Mouse (Mus musculus): ENCODE results near the gene Cela1.

GRCm38 (mm10) chr15:100641226-100641810 is 46.4 kb downstream of the Cela1 start:
- TF ChIP-seq CTCF (IDR thresholded peaks at IDR 0.05; ENCODE audit: low read depth, low read length) (no peak), GATA1 (IDR thresholded peaks at IDR 0.05; ENCODE audit: borderline replicate concordance, low read length) (no peak), TAL1 (conservative IDR thresholded peaks at IDR 0.05; ENCODE audit: low read depth, low read length) (no peak), GATA2 (IDR thresholded peaks at IDR 0.05; ENCODE audit: borderline replicate concordance, low read depth, low read length) (no peak), POLR2AphosphoS5 (IDR thresholded peaks at IDR 0.05; ENCODE audit: insufficient replicate concordance, low read depth, low read length) (no peak)
